Mouse (Mus musculus) thymus, adult 2 months (tissue): ENCODE results near the gene 2210016F16Rik. TPM values are rescaled to one million over a fixed set of nuclear protein-coding genes. Genes with fewer than 3 reads are reported as not detected.

Source experiments
- DNase-seq: peaks from one replicate; pipeline ENCODE4 v3.0.0; 2021
- H3K27ac ChIP-seq: fragments of 200-500 bp; 2 replicates; pipeline ENCODE4 v1.5.1; 2012; ENCODE audit warnings: low read length, control low read depth; ENCODE audit not compliant: control insufficient read depth, insufficient read depth
- H3K27me3 ChIP-seq: fragments of 200-500 bp; 2 replicates; pipeline ENCODE4 v1.6.1; 2012; ENCODE audit warnings: mild to moderate bottlenecking, low read length, moderate library complexity, mixed read lengths; ENCODE audit not compliant: control insufficient read depth, insufficient read depth
- H3K36me3 ChIP-seq: fragments of 200-500 bp; 2 replicates; pipeline ENCODE4 v1.6.1; 2012; ENCODE audit warnings: mild to moderate bottlenecking, low read length, moderate library complexity; ENCODE audit not compliant: control insufficient read depth, insufficient read depth
- H3K4me1 ChIP-seq: fragments of 200-500 bp; replicated peaks from 2 replicates; pipeline ENCODE4 v1.6.1; 2012; ENCODE audit warnings: low read length; ENCODE audit not compliant: control insufficient read depth, insufficient read depth
- H3K4me3 ChIP-seq: fragments of 200-500 bp; 2 replicates; pipeline ENCODE4 v1.5.1; 2012; ENCODE audit warnings: mild to moderate bottlenecking, low read length, control low read depth, moderate library complexity; ENCODE audit not compliant: control insufficient read depth, insufficient read depth
- CTCF ChIP-seq: fragments of 200-500 bp; IDR thresholded peaks from 2 replicates; pipeline ENCODE4 v1.5.1; 2012; ENCODE audit warnings: mild to moderate bottlenecking, control low read depth, low read length, moderate library complexity, borderline replicate concordance; ENCODE audit not compliant: control insufficient read depth, poor library complexity, insufficient read depth; ENCODE audit errors: extremely low read depth
- POLR2A ChIP-seq: fragments of 200-500 bp; IDR thresholded peaks from 2 replicates; pipeline ENCODE4 v1.6.1; 2012; ENCODE audit warnings: mild to moderate bottlenecking, low read length, control low read depth, moderate library complexity; ENCODE audit not compliant: control insufficient read depth, poor library complexity, insufficient read depth; ENCODE audit errors: extremely low read depth
- WGBS: fragments of 180-500 bp; shearing (Covaris S2); methylation state at CpG from one replicate; pipeline ENCODE4 v1.1.7; 2018; 5-methylcytosine and 5-hydroxymethylcytosine counted together
- polyA plus RNA-seq: library from polyadenylated mRNA; depleted of rRNA; stranded (reverse); fragments of >200 nt; gene quantifications from 2 replicates; pipeline ENCODE4 v1.2.3, GENCODE M21; 2012; rRNA removed

The 2210016F16Rik gene
- polyA plus RNA-seq, 1 experiment: 27.9 TPM

DNA sequence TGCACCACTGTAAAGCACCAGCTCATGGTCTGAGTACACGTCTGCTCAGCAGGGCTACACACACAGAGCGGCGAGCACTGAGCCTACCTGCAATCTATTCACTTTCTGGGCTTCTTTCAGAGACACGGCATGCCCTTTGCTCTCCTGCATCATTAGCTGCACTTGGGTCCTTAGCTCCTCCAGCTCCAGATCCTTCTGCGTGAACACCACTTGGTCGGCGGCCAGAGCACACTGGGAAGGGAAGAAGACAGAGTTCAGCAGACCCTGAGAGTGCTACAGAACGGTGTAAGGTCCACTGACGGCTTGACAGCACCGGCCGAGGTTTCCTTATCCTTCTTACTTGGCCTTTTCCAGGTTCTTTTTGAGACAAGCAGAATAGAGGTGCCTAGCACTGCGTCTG lies 47.6 kb downstream of the 2210016F16Rik start:
- TF ChIP-seq POLR2A (no peak), CTCF (no peak)
- no peaks in the 10 kb centered on the region for H3K27me3 ChIP-seq
- H3K36me3 ChIP-seq: no peaks in the 10 kb centered on the region
- H3K27ac ChIP-seq: no peak overlapping the region
- H3K4me3 ChIP-seq: no peak overlapping the region
- no peak for DNase-seq
- 90% methylated on average over 12 of the region's 12 CpGs for WGBS
- H3K4me1 ChIP-seq: no peaks in the 10 kb centered on the region

DNA sequence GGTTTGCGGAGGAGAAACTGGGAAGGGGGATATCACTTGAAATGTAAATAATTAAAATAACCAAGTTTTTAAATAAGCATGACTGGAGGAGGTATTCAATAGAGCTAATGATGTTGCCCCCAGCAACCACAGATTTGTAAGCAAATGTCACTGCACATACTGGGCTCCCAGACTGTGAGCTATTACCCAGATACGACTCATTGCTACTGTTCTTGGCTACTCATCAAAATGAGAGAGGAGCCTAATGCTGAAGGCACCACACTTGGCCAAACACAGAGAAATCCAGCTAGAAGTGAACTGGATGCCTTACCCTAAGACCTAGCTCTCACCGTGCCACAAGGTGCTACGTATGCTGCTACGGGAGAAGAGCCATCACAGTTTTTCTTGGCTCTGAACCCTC lies 50.9 kb downstream of the 2210016F16Rik start:
- no peak for DNase-seq
- 97% methylated on average over 5 of the region's 5 CpGs for WGBS
- no peaks in the 10 kb centered on the region for H3K27me3 ChIP-seq

More for the DNA sequence above, 50.9 kb downstream of the 2210016F16Rik start:
- Histone ChIP-seq H3K36me3 (no peaks in the 10 kb centered on the region), H3K27ac (no peak overlapping the region), H3K4me1 (no peaks in the 10 kb centered on the region), H3K4me3 (no peak overlapping the region)
- TF ChIP-seq CTCF (no peak), POLR2A (no peak)

Other genes starting within 250 kb of the 2210016F16Rik start
- 53.4 and 57.2 TPM in 2 replicates for gene Idnk, start 227.6 kb downstream of the 2210016F16Rik start, polyA plus RNA-seq
- 161 and 171 TPM in 2 replicates for gene Ubqln1, start 169.6 kb downstream of the 2210016F16Rik start, polyA plus RNA-seq
- gene Gkap1, start 109.5 kb downstream of the 2210016F16Rik start, polyA plus RNA-seq: 2.8 and 4.0 TPM in 2 replicates
- 0.07 TPM in 1 of 2 replicates, not detected in the other for gene Kif27, start 26.1 kb downstream of the 2210016F16Rik start, polyA plus RNA-seq
- gene Rmi1, start 17.0 kb upstream of the 2210016F16Rik start, polyA plus RNA-seq: 16.9 and 17.3 TPM in 2 replicates
- 379 and 419 TPM in 2 replicates for gene Hnrnpk, start 18.1 kb upstream of the 2210016F16Rik start, polyA plus RNA-seq
- gene Slc28a3, start 225.7 kb upstream of the 2210016F16Rik start, polyA plus RNA-seq: 0.07 and 0.09 TPM in 2 replicates